Mouse (Mus musculus) heart, embryonic 13.5 days (tissue): ENCODE data around the gene Dad1. TPM values are rescaled to one million over a fixed set of nuclear protein-coding genes. Genes with fewer than 3 reads are reported as not detected.
A peak's percentile ranks its signal among the peaks of the same experiment; 100 is the strongest.

ENCODE experiments used
- ATAC-seq: fragments of 200-750 bp; cut with Nextera tagmentation; 2 replicates; pipeline ENCODE4 v1.8.0; 2017; ENCODE audit warnings: moderate TSS enrichment; ENCODE audit not compliant: insufficient number of reproducible peaks, low FRiP score, low TSS enrichment; ENCODE audit errors: extremely low read depth
- H3K27ac ChIP-seq: fragments of 300-500 bp; sonication (generic); replicated peaks from 2 replicates; pipeline ENCODE4 v1.5.1; 2015; ENCODE audit warnings: moderate library complexity, mild to moderate bottlenecking, inconsistent platforms
- H3K27me3 ChIP-seq: fragments of 300-500 bp; sonication (generic); replicated peaks from 2 replicates; pipeline ENCODE4 v1.6.1; 2015; ENCODE audit warnings: mild to moderate bottlenecking, inconsistent platforms
- H3K36me3 ChIP-seq: fragments of 300-500 bp; sonication (generic); 2 replicates; pipeline ENCODE4 v1.6.1; 2015; ENCODE audit warnings: mild to moderate bottlenecking, inconsistent platforms
- H3K4me1 ChIP-seq: fragments of 300-500 bp; sonication (generic); 2 replicates; pipeline ENCODE4 v1.6.1; 2015; ENCODE audit warnings: inconsistent platforms
- H3K4me2 ChIP-seq: fragments of 300-500 bp; sonication (generic); 2 replicates; pipeline ENCODE4 v1.6.1; 2015; ENCODE audit warnings: inconsistent platforms, mild to moderate bottlenecking, moderate library complexity
- H3K4me3 ChIP-seq: fragments of 300-500 bp; sonication (generic); 2 replicates; pipeline ENCODE4 v1.5.1; 2015; ENCODE audit warnings: moderate library complexity, mild to moderate bottlenecking, inconsistent platforms
- H3K9ac ChIP-seq: fragments of 300-500 bp; sonication (generic); 2 replicates; pipeline ENCODE4 v1.6.1; 2015; ENCODE audit warnings: inconsistent platforms, mild to moderate bottlenecking, moderate library complexity
- H3K9me3 ChIP-seq: fragments of 300-500 bp; sonication (generic); 2 replicates; pipeline ENCODE4 v1.6.1; 2016; ENCODE audit warnings: inconsistent platforms
- WGBS: fragments of 180-500 bp; shearing (Covaris S2); methylation state at CpG from one replicate; pipeline ENCODE4 v1.1.7; 2015; ENCODE audit warnings: mixed read lengths; 5-methylcytosine and 5-hydroxymethylcytosine counted together
- polyA plus RNA-seq: library from polyadenylated mRNA; unstranded; fragments of >200 nt; fragmentation: Nextera tagmentation; extraction: Ambion mirVana; gene quantifications from 2 replicates; pipeline ENCODE4 v1.2.1, GENCODE M21; 2015

The Dad1 gene
- polyA plus RNA-seq, 1 experiment from 2014 or later, result 391 TPM

- Histone ChIP-seq H3K4me2 (no peak overlapping the region), H3K4me3 (no peak overlapping the region), H3K27ac (peak overlapping the region; percentile 74), H3K9ac (no peak overlapping the region), H3K27me3 (no peaks in the 10 kb centered on the region), H3K36me3 (no peaks in the 10 kb centered on the region), H3K4me1 (peaks cover 86% of the 10 kb centered on the region), H3K9me3 (no peaks in the 10 kb centered on the region)
- 14% methylated on average over 3 of the region's 3 CpGs for WGBS
- 0 out of 2 replicates have a peak, but pooled peaks have one; percentile 53 for ATAC-seq
Measured at GRCm38 (mm10) chr14:54189255-54189654, 64.6 kb downstream of the Dad1 start.

- no peak for ATAC-seq
- H3K9me3 ChIP-seq, result no peaks in the 10 kb centered on the region
- 71% methylated on average over 6 of the region's 6 CpGs for WGBS
- H3K36me3 ChIP-seq, result no peaks in the 10 kb centered on the region
- H3K9ac ChIP-seq, result no peak overlapping the region
- H3K4me3 ChIP-seq, result no peak overlapping the region
- peaks cover 73% of the 10 kb centered on the region for H3K4me1 ChIP-seq
- no peaks in the 10 kb centered on the region for H3K27me3 ChIP-seq
- H3K4me2 ChIP-seq, result no peak overlapping the region
- H3K27ac ChIP-seq, result no peak overlapping the region
Measured at GRCm38 (mm10) chr14:54187211-54187610, 66.7 kb downstream of the Dad1 start.

Other genes starting within 250 kb of the Dad1 start
- 85.8 and 87.0 TPM in 2 replicates for gene Abhd4, start 84 bp upstream of the Dad1 start, polyA plus RNA-seq
- not detected in 2 replicates for gene Olfr49, start 30.8 kb upstream of the Dad1 start, polyA plus RNA-seq
- gene Oxa1l, start 106.7 kb upstream of the Dad1 start, polyA plus RNA-seq, result 49.4 and 56.6 TPM in 2 replicates
- 9.6 and 10.8 TPM in 2 replicates for gene Slc7a7, start 163.7 kb upstream of the Dad1 start, polyA plus RNA-seq
- gene Mrpl52, start 172.8 kb upstream of the Dad1 start, polyA plus RNA-seq, result 226 and 256 TPM in 2 replicates
- gene Mmp14, start 177.5 kb upstream of the Dad1 start, polyA plus RNA-seq, result 97.4 and 98.7 TPM in 2 replicates
- 42.1 and 42.2 TPM in 2 replicates for gene Lrp10, start 210.0 kb upstream of the Dad1 start, polyA plus RNA-seq
- gene Rem2, start 222.0 kb upstream of the Dad1 start, polyA plus RNA-seq, result 1.6 and 2.0 TPM in 2 replicates